17 mouse cellular contexts compared by ENCODE assay signal in genomic region chr16:31240569-31240968, GRCm38 (mm10).
"Had no signal": no experiment of that assay in that cellular context is flagged by ENCODE, and none has a peak within 500 bp of the region (broad histone marks: within the 10 kb centered on the region; RNA-seq: fewer than 3 reads in every experiment).

No protein-coding gene starts in this region.

- H3K9ac ChIP-seq: liver, postnatal 0 days; lung, embryonic 15.5 days; midbrain, embryonic 12.5 days; midbrain, embryonic 15.5 days; neural tube, embryonic 12.5 days; stomach, embryonic 15.5 days had no signal

- H3K36me3 ChIP-seq: lung, embryonic 15.5 days; midbrain, embryonic 12.5 days; midbrain, embryonic 15.5 days; neural tube, embryonic 12.5 days; stomach, embryonic 15.5 days had no signal

- H3K27ac ChIP-seq: lung, embryonic 15.5 days; macrophage; midbrain, embryonic 12.5 days; midbrain, embryonic 15.5 days; neural tube, embryonic 12.5 days; stomach, embryonic 15.5 days; stomach, postnatal 0 days had no signal

- H3K4me2 ChIP-seq: lung, embryonic 15.5 days; midbrain, embryonic 12.5 days; midbrain, embryonic 15.5 days; neural tube, embryonic 12.5 days; stomach, embryonic 15.5 days had no signal

- H3K4me1 ChIP-seq: lung, embryonic 15.5 days; midbrain, embryonic 12.5 days; stomach, embryonic 15.5 days had no signal

- H3K4me3 ChIP-seq: lung, embryonic 15.5 days; megakaryocyte, embryonic 14.5 days; midbrain, embryonic 12.5 days; midbrain, embryonic 15.5 days; neural tube, embryonic 12.5 days; stomach, embryonic 15.5 days had no signal

- ATAC-seq: liver, postnatal 0 days; lung, postnatal 0 days; midbrain, embryonic 15.5 days had no signal

- DNase-seq: liver, postnatal 0 days; lung, adult 2 months; lung, postnatal 14 days; lung, postnatal 36 days; right cerebral cortex, postnatal 14 days; thymus, adult 18-20 months; thymus, postnatal 14 days; thymus, postnatal 36 days had no signal

- H3K27me3 ChIP-seq: lung, embryonic 15.5 days; midbrain, embryonic 12.5 days; midbrain, embryonic 15.5 days; neural tube, embryonic 12.5 days; stomach, embryonic 15.5 days had no signal

- H3K9me3 ChIP-seq: lung, embryonic 15.5 days; midbrain, embryonic 12.5 days; midbrain, embryonic 15.5 days; neural tube, embryonic 12.5 days; stomach, embryonic 15.5 days had no signal
